Comparison of ENCODE assay signal across 14 mouse cellular contexts in the genomic region with DNA sequence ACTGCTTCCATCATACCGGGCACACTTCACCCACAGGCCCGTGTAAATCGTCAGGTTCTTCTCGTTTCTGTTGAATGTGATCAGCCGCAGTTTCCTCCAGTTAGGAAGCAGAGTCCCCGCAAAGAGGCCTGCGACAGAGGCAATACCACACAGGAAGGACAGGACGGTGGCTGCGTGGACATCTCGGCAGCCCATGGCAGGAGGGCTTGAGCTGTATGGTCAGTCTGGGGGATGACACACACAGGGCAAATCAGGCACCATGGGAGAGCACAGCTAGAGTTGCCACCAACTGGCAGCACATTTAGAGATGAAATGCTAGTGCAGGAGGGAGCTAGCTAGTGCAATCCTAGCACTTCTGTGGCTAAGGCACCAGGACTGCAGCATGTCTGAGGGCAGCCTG. TPM values are rescaled to one million over a fixed set of nuclear protein-coding genes. Genes with fewer than 3 reads are reported as not detected.
DNase-seq lines count a peak whose midpoint lies in the region; ATAC-seq and TF ChIP-seq lines count a peak whose summit lies in the region.
"Had no signal": no experiment of that assay in that cellular context is flagged by ENCODE, and none has a peak within 500 bp of the region (broad histone marks: within the 10 kb centered on the region; RNA-seq: fewer than 3 reads in every experiment).

No protein-coding gene starts in this region.

- no peak overlapping the region for H3K4me2 ChIP-seq in kidney, embryonic 16.5 days (replicated peaks; ENCODE audit: low read depth, low read length)
- H3K4me2 ChIP-seq in forebrain, postnatal 0 days (ENCODE audit: low read depth), result peak overlapping the region; percentile 30
- H3K4me2 ChIP-seq: heart, embryonic 15.5 days had no signal

- H3K27me3 ChIP-seq in kidney, embryonic 16.5 days (ENCODE audit: insufficient read depth, low read length), result no peaks in the 10 kb centered on the region
- H3K27me3 ChIP-seq in forebrain, postnatal 0 days (ENCODE audit: insufficient read depth, low read length), result no peaks in the 10 kb centered on the region
- no peaks in the 10 kb centered on the region for H3K27me3 ChIP-seq in midbrain, embryonic 10.5 days (ENCODE audit: low read depth, poor library complexity, severe bottlenecking)
- H3K27me3 ChIP-seq: heart, embryonic 15.5 days had no signal

- TF ChIP-seq CTCF in forebrain, postnatal 0 days (IDR thresholded peaks at IDR 0.05; ENCODE audit: low read depth), result no peak
- no peak for TF ChIP-seq CTCF in olfactory bulb, adult 2 months (IDR thresholded peaks at IDR 0.05; ENCODE audit: insufficient read depth, low read depth, low read length)

- no peak for TF ChIP-seq POLR2A in olfactory bulb, adult 2 months (IDR thresholded peaks at IDR 0.05; ENCODE audit: insufficient read depth, low read depth, low read length)

- no peak overlapping the region for H3K9ac ChIP-seq in kidney, embryonic 16.5 days (replicated peaks; ENCODE audit: low read length)
- H3K9ac ChIP-seq in forebrain, postnatal 0 days, result no peak overlapping the region
- H3K9ac ChIP-seq: heart, embryonic 15.5 days had no signal

- H3K4me1 ChIP-seq in kidney, embryonic 16.5 days (ENCODE audit: insufficient read depth, low read length), result no peaks in the 10 kb centered on the region
- H3K4me1 ChIP-seq in forebrain, postnatal 0 days (ENCODE audit: insufficient read depth), result 0 out of 2 replicates have a peak, but pooled peaks cover 4% of the 10 kb centered on the region
- H3K4me1 ChIP-seq in midbrain, embryonic 10.5 days, result peaks cover 19% of the 10 kb centered on the region
- H3K4me1 ChIP-seq in olfactory bulb, adult 2 months (ENCODE audit: control insufficient read depth, insufficient read depth, low read length), result peaks cover 14% of the 10 kb centered on the region

- intact Hi-C loops in gastrocnemius, postnatal 14 days (cut with DNase I; ENCODE audit: low total_unique reads), result no loop called here

- H3K9me3 ChIP-seq in kidney, embryonic 16.5 days (ENCODE audit: low read length), result 0 out of 2 replicates have a peak, but pooled peaks cover 3% of the 10 kb centered on the region
- H3K9me3 ChIP-seq in forebrain, postnatal 0 days (ENCODE audit: low read length), result no peaks in the 10 kb centered on the region
- H3K9me3 ChIP-seq in midbrain, embryonic 10.5 days (replicated peaks), result no peaks in the 10 kb centered on the region
- H3K9me3 ChIP-seq: heart, embryonic 15.5 days had no signal

- peaks cover 11% of the 10 kb centered on the region for H3K36me3 ChIP-seq in kidney, embryonic 16.5 days (ENCODE audit: insufficient read depth, low read length)
- H3K36me3 ChIP-seq in forebrain, postnatal 0 days (ENCODE audit: insufficient read depth), result no peaks in the 10 kb centered on the region
- H3K36me3 ChIP-seq in midbrain, embryonic 10.5 days, result peaks cover 43% of the 10 kb centered on the region

- DNase-seq in kidney, postnatal 36 days, result no peak
- DNase-seq in forebrain, postnatal 0 days, result no peak
- no peak for DNase-seq in midbrain, embryonic 10.5 days (ENCODE audit: low spot score)
- no peak for DNase-seq in gastrocnemius, postnatal 14 days
- DNase-seq in cerebellum, postnatal 14 days, result no peak
- DNase-seq in thymus, postnatal 0 days (ENCODE audit: low spot score), result no peak

- ATAC-seq in kidney, embryonic 16.5 days (ENCODE audit: low FRiP score, low TSS enrichment), result peak; percentile 20; the same call in 1 of the 2 replicates
- peak; percentile 10 for ATAC-seq in forebrain, postnatal 0 days

- WGBS in kidney, embryonic 16.5 days, result 88% methylated on average over 10 of the region's 10 CpGs
- WGBS in forebrain, postnatal 0 days, result 68% methylated on average over 10 of the region's 10 CpGs
- WGBS in midbrain, embryonic 10.5 days, result 77% methylated on average over 10 of the region's 10 CpGs
- WGBS in olfactory bulb, adult 2 months, result 62% methylated on average over 10 of the region's 10 CpGs

- H3K27ac ChIP-seq in kidney, embryonic 16.5 days (ENCODE audit: low read length), result no peak overlapping the region
- H3K27ac ChIP-seq in forebrain, postnatal 0 days (ENCODE audit: low read depth, low read length), result no peak overlapping the region
- 0 out of 2 replicates have a peak overlapping the region, but pooled peaks have one; percentile 42 for H3K27ac ChIP-seq in midbrain, embryonic 10.5 days (replicated peaks)
- H3K27ac ChIP-seq in olfactory bulb, adult 2 months (ENCODE audit: insufficient read depth, low read depth, low read length), result peak overlapping the region; percentile 77
- H3K27ac ChIP-seq: heart, embryonic 15.5 days had no signal

- H3K4me3 ChIP-seq in kidney, embryonic 16.5 days (ENCODE audit: low read length), result no peak overlapping the region
- no peak overlapping the region for H3K4me3 ChIP-seq in forebrain, postnatal 0 days (ENCODE audit: low read depth, low read length)
- no peak overlapping the region for H3K4me3 ChIP-seq in midbrain, embryonic 10.5 days
- H3K4me3 ChIP-seq in olfactory bulb, adult 2 months (ENCODE audit: insufficient read depth, low read depth, low read length), result no peak overlapping the region
- H3K4me3 ChIP-seq: heart, embryonic 15.5 days had no signal

RNA-seq across cellular contexts. Expression of gene Cldn12, which starts 6.5 kb away (rescaled TPM):
- 36.6 and 42.2 TPM in 2 replicates for polyA plus RNA-seq in kidney, embryonic 16.5 days (2015; fragmentation: Nextera tagmentation; extraction: Ambion mirVana)
- total RNA-seq in forebrain, postnatal 0 days (2014; rRNA removed), result 17.8 and 22.5 TPM in 2 replicates
- polyA plus RNA-seq in forebrain, postnatal 0 days (2015; fragmentation: Nextera tagmentation; extraction: Ambion mirVana), result 10.1 and 13.0 TPM in 2 replicates
- polyA plus RNA-seq in midbrain, embryonic 10.5 days (2016; fragmentation: Nextera tagmentation; extraction: Ambion mirVana), result 34.7 and 35.4 TPM in 2 replicates
- not detected in 2 replicates for polyA plus RNA-seq in olfactory bulb, adult 2 months (2012; ENCODE audit: insufficient read depth, insufficient read length, low replicate concordance, missing spikeins)
- total RNA-seq in gastrocnemius, postnatal 14 days (2021), result 10 to 100 TPM in 1 of 2 experiments, 1 to 10 TPM in 1; 9.3 to 11.2 TPM
- 2.3 and 2.8 TPM in 2 replicates for polyA plus RNA-seq in thymus, postnatal 0 days (2015; fragmentation: Nextera tagmentation; extraction: Ambion mirVana)

RNA-seq across cellular contexts. Expression of gene 1700015F17Rik, which starts 29.3 kb away (rescaled TPM):
- not detected in 2 replicates for polyA plus RNA-seq in kidney, embryonic 16.5 days (2015; fragmentation: Nextera tagmentation; extraction: Ambion mirVana)
- total RNA-seq in forebrain, postnatal 0 days (2014; rRNA removed), result not detected in 2 replicates
- polyA plus RNA-seq in forebrain, postnatal 0 days (2015; fragmentation: Nextera tagmentation; extraction: Ambion mirVana), result 0.23 and 0.45 TPM in 2 replicates
- polyA plus RNA-seq in midbrain, embryonic 10.5 days (2016; fragmentation: Nextera tagmentation; extraction: Ambion mirVana), result not detected in 2 replicates
- polyA plus RNA-seq in olfactory bulb, adult 2 months (2012; ENCODE audit: insufficient read depth, insufficient read length, low replicate concordance, missing spikeins), result not detected in 2 replicates
- not detected for total RNA-seq in gastrocnemius, postnatal 14 days (2021)
- polyA plus RNA-seq in thymus, postnatal 0 days (2015; fragmentation: Nextera tagmentation; extraction: Ambion mirVana), result not detected in 2 replicates
- total RNA-seq: adrenal gland, postnatal 25 days; gastrocnemius, postnatal 10 days; liver, adult 2 months had no signal
- polyA plus RNA-seq: C2C12; embryonic facial prominence, embryonic 14.5 days; heart, embryonic 15.5 days; liver, adult 2 months had no signal

RNA-seq across cellular contexts. Expression of gene Gtpbp10, which starts 51.1 kb away (rescaled TPM):
- 31.9 and 32.4 TPM in 2 replicates for polyA plus RNA-seq in kidney, embryonic 16.5 days (2015; fragmentation: Nextera tagmentation; extraction: Ambion mirVana)
- total RNA-seq in forebrain, postnatal 0 days (2014; rRNA removed), result 26.3 and 27.9 TPM in 2 replicates
- polyA plus RNA-seq in forebrain, postnatal 0 days (2015; fragmentation: Nextera tagmentation; extraction: Ambion mirVana), result 10.7 and 12.7 TPM in 2 replicates
- polyA plus RNA-seq in midbrain, embryonic 10.5 days (2016; fragmentation: Nextera tagmentation; extraction: Ambion mirVana), result 34.2 and 34.7 TPM in 2 replicates
- not detected in 2 replicates for polyA plus RNA-seq in olfactory bulb, adult 2 months (2012; ENCODE audit: insufficient read depth, insufficient read length, low replicate concordance, missing spikeins)
- total RNA-seq in gastrocnemius, postnatal 14 days (2021), result 1 to 10 TPM; 5.6 to 5.8 TPM
- polyA plus RNA-seq in thymus, postnatal 0 days (2015; fragmentation: Nextera tagmentation; extraction: Ambion mirVana), result 14.4 and 16.0 TPM in 2 replicates

Comparison
In these comparisons a context has a peak if more than half of its experiments do, and no peak if none do; other contexts are left out.
1. H3K27ac ChIP-seq: peak in midbrain, embryonic 10.5 days (single experiment) and olfactory bulb, adult 2 months (single experiment); none in kidney, embryonic 16.5 days (single experiment) and forebrain, postnatal 0 days (single experiment).
2. RNA of gene Gtpbp10, which starts 51.1 kb away (polyA plus RNA-seq): 34.2 to 34.7 TPM in midbrain, embryonic 10.5 days, 31.9 to 32.4 TPM in kidney, embryonic 16.5 days, 14.4 to 16.0 TPM in thymus, postnatal 0 days and 10.7 to 12.7 TPM in forebrain, postnatal 0 days; not detected in olfactory bulb, adult 2 months; every median in the first group is over 10 times any median in the second.